10 mouse cellular contexts compared by ENCODE assay signal in genomic region chr7:37439117-37439844, GRCm38 (mm10).
A peak's percentile ranks its signal among the peaks of the same experiment; 100 is the strongest.
DNase-seq lines count a peak whose midpoint lies in the region; ATAC-seq lines count a peak whose summit lies in the region.
"Had no signal": no experiment of that assay in that cellular context is flagged by ENCODE, and none has a peak within 500 bp of the region (broad histone marks: within the 10 kb centered on the region; RNA-seq: fewer than 3 reads in every experiment).

No protein-coding gene starts in this region.

- H3K9ac ChIP-seq in embryonic facial prominence, embryonic 14.5 days (ENCODE audit: low read depth, low read length): no peak overlapping the region
- no peak overlapping the region for H3K9ac ChIP-seq in limb, embryonic 11.5 days (ENCODE audit: low read length)
- H3K9ac ChIP-seq in neural tube, embryonic 14.5 days (replicated peaks; ENCODE audit: low read depth, low read length): no peak overlapping the region

- H3K27ac ChIP-seq in embryonic facial prominence, embryonic 14.5 days (replicated peaks; ENCODE audit: low read depth, low read length): no peak overlapping the region
- no peak overlapping the region for H3K27ac ChIP-seq in limb, embryonic 11.5 days (replicated peaks; ENCODE audit: low read depth, low read length)
- H3K27ac ChIP-seq in neural tube, embryonic 14.5 days (ENCODE audit: low read depth, low read length): no peak overlapping the region
- H3K27ac ChIP-seq: macrophage had no signal

- H3K4me1 ChIP-seq in embryonic facial prominence, embryonic 14.5 days (ENCODE audit: control insufficient read depth, insufficient read depth, low read length): no peaks in the 10 kb centered on the region
- H3K4me1 ChIP-seq in limb, embryonic 11.5 days (ENCODE audit: control insufficient read depth, insufficient read depth, low read length): peaks cover 4% of the 10 kb centered on the region
- H3K4me1 ChIP-seq in neural tube, embryonic 14.5 days (ENCODE audit: control insufficient read depth, insufficient read depth, low read length): peaks cover 9% of the 10 kb centered on the region; the same call in 1 of the 2 replicates

- peak; percentile 27 for DNase-seq in left cerebral cortex, postnatal 4 days
- no peak for DNase-seq in left cerebral cortex, postnatal 25 days (ENCODE audit: low spot score in 2 of 2)
- DNase-seq in embryonic facial prominence, embryonic 14.5 days (ENCODE audit: low spot score): peak; percentile 78
- peak; percentile 71 for DNase-seq in limb, embryonic 11.5 days (ENCODE audit: low spot score)
- no peak for DNase-seq in frontal cortex, adult 2 months (ENCODE audit: extremely low spot score in 1 of 2, low spot score in 1 of 2)
- no peak for DNase-seq in heart, postnatal 36 days
- no peak for DNase-seq in urinary bladder, postnatal 25 days (ENCODE audit: low spot score)
- DNase-seq: adrenal gland, postnatal 25 days had no signal

- H3K27me3 ChIP-seq in embryonic facial prominence, embryonic 14.5 days (replicated peaks; ENCODE audit: control insufficient read depth, insufficient read depth, low read length): no peaks in the 10 kb centered on the region
- no peaks in the 10 kb centered on the region for H3K27me3 ChIP-seq in limb, embryonic 11.5 days (ENCODE audit: control insufficient read depth, insufficient read depth, low read length)
- no peaks in the 10 kb centered on the region for H3K27me3 ChIP-seq in neural tube, embryonic 14.5 days (ENCODE audit: control insufficient read depth, insufficient read depth, low read length)

- no peak overlapping the region for H3K4me3 ChIP-seq in embryonic facial prominence, embryonic 14.5 days (ENCODE audit: low read depth, low read length)
- H3K4me3 ChIP-seq in limb, embryonic 11.5 days (ENCODE audit: low read depth, low read length): no peak overlapping the region
- H3K4me3 ChIP-seq in neural tube, embryonic 14.5 days (ENCODE audit: low read depth, low read length): no peak overlapping the region

- 53% methylated on average over 16 of the region's 16 CpGs for WGBS in embryonic facial prominence, embryonic 14.5 days
- 54% methylated on average over 16 of the region's 16 CpGs for WGBS in limb, embryonic 11.5 days
- 32% methylated on average over 16 of the region's 16 CpGs for WGBS in neural tube, embryonic 14.5 days

- intact Hi-C loops in left cerebral cortex, postnatal 4 days (cut with DNase I): no loop called here
- intact Hi-C loops in left cerebral cortex, postnatal 25 days (cut with DNase I): no loop called here
- intact Hi-C loops in heart, postnatal 36 days (cut with DNase I): no loop called here

- peak; percentile 82 for ATAC-seq in embryonic facial prominence, embryonic 14.5 days (ENCODE audit: low read depth)
- ATAC-seq in limb, embryonic 11.5 days (ENCODE audit: insufficient number of reproducible peaks, low FRiP score, low TSS enrichment, low read depth): peak; percentile 81
- ATAC-seq in neural tube, embryonic 14.5 days (ENCODE audit: low read depth): peak; percentile 82

- peaks cover 1% of the 10 kb centered on the region; the same call in 1 of the 2 replicates for H3K9me3 ChIP-seq in embryonic facial prominence, embryonic 14.5 days (ENCODE audit: control insufficient read depth, low read length)
- no peaks in the 10 kb centered on the region for H3K9me3 ChIP-seq in limb, embryonic 11.5 days (ENCODE audit: control insufficient read depth, low read length)
- H3K9me3 ChIP-seq in neural tube, embryonic 14.5 days (ENCODE audit: control insufficient read depth, low read length): no peaks in the 10 kb centered on the region

- H3K4me2 ChIP-seq in embryonic facial prominence, embryonic 14.5 days (ENCODE audit: low read depth, low read length): no peak overlapping the region
- H3K4me2 ChIP-seq in limb, embryonic 11.5 days (ENCODE audit: low read depth, severe bottlenecking): no peak overlapping the region
- H3K4me2 ChIP-seq in neural tube, embryonic 14.5 days (ENCODE audit: low read depth, low read length): no peak overlapping the region

- no peaks in the 10 kb centered on the region for H3K36me3 ChIP-seq in embryonic facial prominence, embryonic 14.5 days (ENCODE audit: control insufficient read depth, insufficient read depth, low read length)
- H3K36me3 ChIP-seq in limb, embryonic 11.5 days (ENCODE audit: control insufficient read depth, insufficient read depth, low read length): no peaks in the 10 kb centered on the region
- H3K36me3 ChIP-seq in neural tube, embryonic 14.5 days (ENCODE audit: control insufficient read depth, insufficient read depth, low read length): no peaks in the 10 kb centered on the region

Comparison
In these comparisons a context has a peak if more than half of its experiments do, and no peak if none do; other contexts are left out.
1. DNase-seq: peak in left cerebral cortex, postnatal 4 days (single experiment), embryonic facial prominence, embryonic 14.5 days (single experiment) and limb, embryonic 11.5 days (single experiment); none in left cerebral cortex, postnatal 25 days (0 of 2), frontal cortex, adult 2 months (0 of 2), heart, postnatal 36 days (0 of 2) and urinary bladder, postnatal 25 days (single experiment).
2. Peak in every context shown above with its lines, with median percentiles within 50 percentile points of each other: ATAC-seq.